ENCODE assay signal across 8 mouse cellular contexts in genomic region chr3:86921181-86921975, GRCm38 (mm10). TPM values are rescaled to one million over a fixed set of nuclear protein-coding genes. Genes with fewer than 3 reads are reported as not detected.
DNase-seq lines count a peak whose midpoint lies in the region; ATAC-seq lines count a peak whose summit lies in the region.

No protein-coding gene starts in this region.

- peak overlapping the region; percentile 83 for H3K4me3 ChIP-seq in embryonic facial prominence, embryonic 13.5 days
- H3K4me3 ChIP-seq in kidney, embryonic 16.5 days (ENCODE audit: low read length), result peak overlapping the region; percentile 78
- peak overlapping the region; percentile 73 for H3K4me3 ChIP-seq in neural tube, embryonic 15.5 days (replicated peaks)

- H3K9ac ChIP-seq in embryonic facial prominence, embryonic 13.5 days, result no peak overlapping the region
- no peak overlapping the region for H3K9ac ChIP-seq in kidney, embryonic 16.5 days (replicated peaks; ENCODE audit: low read length)
- H3K9ac ChIP-seq in neural tube, embryonic 15.5 days (replicated peaks), result peak overlapping the region; percentile 78

- WGBS in embryonic facial prominence, embryonic 13.5 days, result 72% methylated on average over 18 of the region's 18 CpGs
- 66% methylated on average over 18 of the region's 18 CpGs for WGBS in kidney, embryonic 16.5 days
- 60% methylated on average over 18 of the region's 18 CpGs for WGBS in neural tube, embryonic 15.5 days

- H3K36me3 ChIP-seq in embryonic facial prominence, embryonic 13.5 days, result 0 out of 2 replicates have a peak, but pooled peaks cover 4% of the 10 kb centered on the region
- no peaks in the 10 kb centered on the region for H3K36me3 ChIP-seq in kidney, embryonic 16.5 days (ENCODE audit: insufficient read depth, low read length)
- H3K36me3 ChIP-seq in neural tube, embryonic 15.5 days, result peaks cover 7% of the 10 kb centered on the region; the same call in 1 of the 2 replicates

- H3K9me3 ChIP-seq in embryonic facial prominence, embryonic 13.5 days, result no peaks in the 10 kb centered on the region
- H3K9me3 ChIP-seq in kidney, embryonic 16.5 days (ENCODE audit: low read length), result no peaks in the 10 kb centered on the region
- no peaks in the 10 kb centered on the region for H3K9me3 ChIP-seq in neural tube, embryonic 15.5 days (replicated peaks)

- H3K27me3 ChIP-seq in embryonic facial prominence, embryonic 13.5 days, result peaks cover 15% of the 10 kb centered on the region
- H3K27me3 ChIP-seq in kidney, embryonic 16.5 days (ENCODE audit: insufficient read depth, low read length), result peaks cover 20% of the 10 kb centered on the region; the same call in 1 of the 2 replicates
- H3K27me3 ChIP-seq in neural tube, embryonic 15.5 days (replicated peaks), result no peaks in the 10 kb centered on the region

- ATAC-seq in embryonic facial prominence, embryonic 13.5 days (ENCODE audit: insufficient number of reproducible peaks, insufficient read depth, low FRiP score, low TSS enrichment, low read depth), result no peak
- no peak for ATAC-seq in kidney, embryonic 16.5 days (ENCODE audit: low FRiP score, low TSS enrichment)
- no peak for ATAC-seq in neural tube, embryonic 15.5 days (ENCODE audit: low FRiP score)

- peaks cover 19% of the 10 kb centered on the region for H3K4me1 ChIP-seq in embryonic facial prominence, embryonic 13.5 days
- H3K4me1 ChIP-seq in kidney, embryonic 16.5 days (ENCODE audit: insufficient read depth, low read length), result peaks cover 10% of the 10 kb centered on the region; the same call in 1 of the 2 replicates
- peaks cover 34% of the 10 kb centered on the region for H3K4me1 ChIP-seq in neural tube, embryonic 15.5 days

- peak overlapping the region; percentile 97 for H3K4me2 ChIP-seq in embryonic facial prominence, embryonic 13.5 days
- H3K4me2 ChIP-seq in kidney, embryonic 16.5 days (replicated peaks; ENCODE audit: low read depth, low read length), result peak overlapping the region; percentile 93
- H3K4me2 ChIP-seq in neural tube, embryonic 15.5 days, result peak overlapping the region; percentile 66

- peak; percentile 7 for DNase-seq in embryo, embryonic 9.5 days (ENCODE audit: extremely low spot score)
- DNase-seq in embryo, embryonic 10.5 days (ENCODE audit: low spot score), result no peak
- peak; percentile 75 for DNase-seq in MN1 (ENCODE audit: low spot score)
- DNase-seq in spleen, postnatal 10 days (ENCODE audit: low spot score in 2 of 2), result no peak
- no peak for DNase-seq in gastrocnemius, postnatal 10 days

- no peak overlapping the region for H3K27ac ChIP-seq in embryonic facial prominence, embryonic 13.5 days
- H3K27ac ChIP-seq in kidney, embryonic 16.5 days (ENCODE audit: low read length), result no peak overlapping the region
- H3K27ac ChIP-seq in neural tube, embryonic 15.5 days (replicated peaks), result peak overlapping the region; percentile 95

RNA-seq across cellular contexts. Expression of gene Dclk2, which starts 0.7 kb away (rescaled TPM):
- polyA plus RNA-seq in embryonic facial prominence, embryonic 13.5 days (2015; fragmentation: Nextera tagmentation; extraction: Ambion mirVana), result 14.1 and 18.0 TPM in 2 replicates
- 3.4 and 4.0 TPM in 2 replicates for polyA plus RNA-seq in kidney, embryonic 16.5 days (2015; fragmentation: Nextera tagmentation; extraction: Ambion mirVana)
- polyA plus RNA-seq in neural tube, embryonic 15.5 days (2015; fragmentation: Nextera tagmentation; extraction: Ambion mirVana), result 61.8 and 73.4 TPM in 2 replicates
- 1 to 10 TPM; 3.7 to 6.2 TPM for total RNA-seq in gastrocnemius, postnatal 10 days (2021)

Comparison
In these comparisons a context has a peak if more than half of its experiments do, and no peak if none do; other contexts are left out.
1. DNase-seq: peak in embryo, embryonic 9.5 days (single experiment) and MN1 (single experiment); none in embryo, embryonic 10.5 days (single experiment), spleen, postnatal 10 days (0 of 2) and gastrocnemius, postnatal 10 days (single experiment).
2. Peak in every context shown above with its lines, with median percentiles within 50 percentile points of each other: H3K4me2 ChIP-seq and H3K4me3 ChIP-seq.